Mouse (Mus musculus) spleen, adult 2 months (tissue): ENCODE data around the gene Mtr.

Experiments used
- CTCF ChIP-seq: fragments of 200-500 bp; IDR thresholded peaks from 2 replicates; pipeline ENCODE4 v1.5.1; 2011; ENCODE audit warnings: mild to moderate bottlenecking, inconsistent platforms; ENCODE audit not compliant: insufficient read depth, insufficient read length, insufficient replicate concordance; ENCODE audit errors: extremely low read depth
- POLR2A ChIP-seq: fragments of 200-500 bp; IDR thresholded peaks from 2 replicates; pipeline ENCODE4 v1.6.1; 2011; ENCODE audit warnings: low read depth, low read length, inconsistent platforms

- TF ChIP-seq POLR2A = no peak
- no peak for TF ChIP-seq CTCF
Measured at GRCm38 (mm10) chr13:12218603-12219002, 39.3 kb downstream of the Mtr start.
